Mouse (Mus musculus) limb, embryonic 15.5 days (tissue): ENCODE results near the gene Cyp11a1. TPM values are rescaled to one million over a fixed set of nuclear protein-coding genes. Genes with fewer than 3 reads are reported as not detected.

Source experiments
- ATAC-seq: fragments of 200-750 bp; cut with Nextera tagmentation; 2 replicates; pipeline ENCODE4 v1.8.0; 2017; ENCODE audit warnings: low read depth, moderate TSS enrichment; ENCODE audit not compliant: insufficient number of reproducible peaks, low FRiP score, low TSS enrichment
- H3K27ac ChIP-seq: fragments of 300-500 bp; sonication (generic); 2 replicates; pipeline ENCODE4 v1.5.1; 2015; ENCODE audit warnings: moderate library complexity, mild to moderate bottlenecking, inconsistent platforms
- H3K27me3 ChIP-seq: fragments of 300-500 bp; sonication (generic); 2 replicates; pipeline ENCODE4 v1.6.1; 2015; ENCODE audit warnings: inconsistent platforms
- H3K36me3 ChIP-seq: fragments of 300-500 bp; sonication (generic); 2 replicates; pipeline ENCODE4 v1.6.1; 2015; ENCODE audit warnings: inconsistent platforms
- H3K4me1 ChIP-seq: fragments of 300-500 bp; sonication (generic); 2 replicates; pipeline ENCODE4 v1.6.1; 2015; ENCODE audit warnings: inconsistent platforms
- H3K4me2 ChIP-seq: fragments of 300-500 bp; sonication (generic); 2 replicates; pipeline ENCODE4 v1.6.1; 2015; ENCODE audit warnings: mild to moderate bottlenecking, inconsistent platforms
- H3K4me3 ChIP-seq: fragments of 300-500 bp; sonication (generic); 2 replicates; pipeline ENCODE4 v1.5.1; 2015; ENCODE audit warnings: mild to moderate bottlenecking, inconsistent platforms
- H3K9ac ChIP-seq: fragments of 300-500 bp; sonication (generic); 2 replicates; pipeline ENCODE4 v1.6.1; 2015; ENCODE audit warnings: inconsistent platforms
- H3K9me3 ChIP-seq: fragments of 300-500 bp; sonication (generic); 2 replicates; pipeline ENCODE4 v1.6.1; 2016; ENCODE audit warnings: inconsistent platforms
- WGBS: fragments of 180-500 bp; shearing (Covaris S2); methylation state at CpG from one replicate; pipeline ENCODE4 v1.1.7; 2015; 5-methylcytosine and 5-hydroxymethylcytosine counted together
- polyA plus RNA-seq: library from polyadenylated mRNA; unstranded; fragments of >200 nt; fragmentation: Nextera tagmentation; extraction: Ambion mirVana; gene quantifications from 2 replicates; pipeline ENCODE4 v1.2.1, GENCODE M21; 2015

The Cyp11a1 gene
- polyA plus RNA-seq, 1 experiment from 2014 or later = 10.9 TPM

GRCm38 (mm10) chr9:58053544-58053943, 47.3 kb downstream of the Cyp11a1 start:
- Histone ChIP-seq H3K27ac (no peak overlapping the region), H3K9me3 (no peaks in the 10 kb centered on the region), H3K36me3 (no peaks in the 10 kb centered on the region), H3K27me3 (0 out of 2 replicates have a peak, but pooled peaks cover 6% of the 10 kb centered on the region), H3K4me2 (no peak overlapping the region), H3K4me1 (peaks cover 6% of the 10 kb centered on the region; the same call in 1 of the 2 replicates), H3K4me3 (no peak overlapping the region), H3K9ac (no peak overlapping the region)
- WGBS = 42% methylated on average over 3 of the region's 3 CpGs
- ATAC-seq = no peak

GRCm38 (mm10) chr9:58054032-58054431, 47.8 kb downstream of the Cyp11a1 start:
- Histone ChIP-seq H3K4me2 (no peak overlapping the region), H3K4me1 (peaks cover 3% of the 10 kb centered on the region; the same call in 1 of the 2 replicates), H3K9me3 (no peaks in the 10 kb centered on the region), H3K9ac (no peak overlapping the region), H3K4me3 (no peak overlapping the region), H3K27ac (no peak overlapping the region), H3K36me3 (no peaks in the 10 kb centered on the region), H3K27me3 (0 out of 2 replicates have a peak, but pooled peaks cover 6% of the 10 kb centered on the region)
- ATAC-seq = no peak
- WGBS = 100% methylated on average over 1 of the region's 1 CpGs

GRCm38 (mm10) chr9:58055666-58056065, 49.5 kb downstream of the Cyp11a1 start:
- H3K27me3 ChIP-seq = peaks cover 1% of the 10 kb centered on the region; the same call in 1 of the 2 replicates
- H3K4me1 ChIP-seq = peaks cover 4% of the 10 kb centered on the region; the same call in 1 of the 2 replicates
- 0 out of 2 replicates have a peak, but pooled peaks have one; percentile 41 for ATAC-seq
- no peaks in the 10 kb centered on the region for H3K36me3 ChIP-seq
- no peaks in the 10 kb centered on the region for H3K9me3 ChIP-seq
- no peak overlapping the region for H3K9ac ChIP-seq
- 54% methylated on average over 5 of the region's 5 CpGs for WGBS
- H3K4me3 ChIP-seq = no peak overlapping the region
- no peak overlapping the region for H3K4me2 ChIP-seq
- no peak overlapping the region for H3K27ac ChIP-seq

- Histone ChIP-seq H3K27me3 (peaks cover 36% of the 10 kb centered on the region), H3K9ac (no peak overlapping the region), H3K36me3 (no peaks in the 10 kb centered on the region), H3K4me2 (no peak overlapping the region), H3K9me3 (no peaks in the 10 kb centered on the region), H3K4me1 (peaks cover 6% of the 10 kb centered on the region; the same call in 1 of the 2 replicates), H3K27ac (no peak overlapping the region), H3K4me3 (no peak overlapping the region)
- 37% methylated on average over 1 of the region's 1 CpGs for WGBS
- ATAC-seq = no peak
Observed at GRCm38 (mm10) chr9:58059920-58060319, 53.7 kb downstream of the Cyp11a1 start.

GRCm38 (mm10) chr9:58060677-58061667, 54.8 kb downstream of the Cyp11a1 start:
- Histone ChIP-seq H3K4me3 (no peak overlapping the region), H3K4me2 (no peak overlapping the region), H3K36me3 (no peaks in the 10 kb centered on the region), H3K9ac (no peak overlapping the region), H3K9me3 (no peaks in the 10 kb centered on the region), H3K27me3 (peaks cover 36% of the 10 kb centered on the region), H3K4me1 (peaks cover 11% of the 10 kb centered on the region), H3K27ac (no peak overlapping the region)
- WGBS = 13% methylated on average over 23 of the region's 23 CpGs
- ATAC-seq = no peak

DNA sequence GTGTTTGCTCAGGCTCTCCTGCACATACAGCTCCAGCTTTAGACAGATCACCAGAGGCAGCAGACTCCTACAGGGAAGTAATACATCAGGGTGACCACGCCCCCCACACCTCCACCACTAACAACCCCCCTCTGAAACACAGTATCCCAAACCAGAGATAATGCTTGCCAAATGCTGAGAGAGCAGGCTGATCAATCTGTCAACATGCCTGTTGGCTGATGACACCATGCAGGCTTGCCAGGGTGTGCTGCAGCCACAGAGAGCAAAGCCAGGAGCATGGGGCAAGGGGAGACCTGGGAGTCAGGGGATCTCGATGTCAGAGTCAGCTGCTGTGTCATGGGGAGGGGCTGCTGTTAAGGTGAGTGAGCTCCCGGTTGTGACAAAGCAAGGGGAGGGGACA, 57.3 kb downstream of the Cyp11a1 start, which contains the start of gene Stra6:
TSS of gene Stra6 (plus strand) at position 258 of the 400 bp plus-strand sequence.
- 12% methylated on average over 3 of the region's 3 CpGs for WGBS
- Histone ChIP-seq H3K9me3 (no peaks in the 10 kb centered on the region), H3K36me3 (no peaks in the 10 kb centered on the region), H3K27me3 (peaks cover 36% of the 10 kb centered on the region), H3K4me2 (no peak within 1 kb of the TSS), H3K27ac (no peak within 1 kb of the TSS), H3K4me1 (peaks cover 28% of the 10 kb centered on the region), H3K9ac (no peak within 1 kb of the TSS), H3K4me3 (no peak within 1 kb of the TSS)
- ATAC-seq = no peak

DNA sequence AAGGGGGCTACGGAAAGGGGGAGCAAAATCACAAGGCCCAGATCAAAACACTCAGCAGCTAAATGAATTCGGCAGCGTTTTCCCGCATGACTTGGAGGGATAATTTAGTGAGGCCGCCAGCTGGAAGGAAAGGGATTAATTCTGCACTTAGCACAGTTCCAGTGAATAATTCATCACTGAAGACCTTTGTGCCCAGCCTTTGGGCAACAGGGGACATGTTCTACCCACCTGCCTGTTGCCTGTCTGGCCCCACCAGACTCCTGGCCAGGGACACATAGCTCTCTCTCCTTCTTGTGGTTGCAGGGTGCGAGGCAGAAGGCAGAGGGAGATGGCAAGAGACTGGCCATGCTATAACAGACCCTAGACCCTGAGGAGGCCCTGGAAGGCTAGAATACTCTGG, 59.3 kb downstream of the Cyp11a1 start:
- Histone ChIP-seq H3K9ac (no peak overlapping the region), H3K9me3 (no peaks in the 10 kb centered on the region), H3K27ac (no peak overlapping the region), H3K36me3 (no peaks in the 10 kb centered on the region), H3K4me2 (no peak overlapping the region), H3K27me3 (peaks cover 36% of the 10 kb centered on the region), H3K4me1 (peaks cover 28% of the 10 kb centered on the region), H3K4me3 (no peak overlapping the region)
- 21% methylated on average over 6 of the region's 6 CpGs for WGBS
- ATAC-seq = no peak

- ATAC-seq = no peak
- no peak overlapping the region for H3K4me2 ChIP-seq
- 57% methylated on average over 6 of the region's 6 CpGs for WGBS
Observed at GRCm38 (mm10) chr9:58065977-58066730, 59.9 kb downstream of the Cyp11a1 start.

GRCm38 (mm10) chr9:58066731-58067095, 60.5 kb downstream of the Cyp11a1 start:
- no peak overlapping the region for H3K4me2 ChIP-seq
- 51% methylated on average over 6 of the region's 6 CpGs for WGBS

More at GRCm38 (mm10) chr9:58065977-58066730, 59.9 kb downstream of the Cyp11a1 start:
- peaks cover 30% of the 10 kb centered on the region for H3K27me3 ChIP-seq
- H3K9me3 ChIP-seq = no peaks in the 10 kb centered on the region
- H3K36me3 ChIP-seq = no peaks in the 10 kb centered on the region
- peaks cover 22% of the 10 kb centered on the region for H3K4me1 ChIP-seq
- H3K9ac ChIP-seq = no peak overlapping the region
- 0 out of 2 replicates have a peak overlapping the region, but pooled peaks have one; percentile 1 for H3K27ac ChIP-seq
- no peak overlapping the region for H3K4me3 ChIP-seq

GRCm38 (mm10) chr9:58067546-58067945, 61.3 kb downstream of the Cyp11a1 start:
- Histone ChIP-seq H3K9me3 (no peaks in the 10 kb centered on the region), H3K4me1 (peaks cover 22% of the 10 kb centered on the region), H3K4me2 (no peak overlapping the region), H3K36me3 (no peaks in the 10 kb centered on the region), H3K27me3 (peaks cover 19% of the 10 kb centered on the region), H3K9ac (no peak overlapping the region), H3K27ac (no peak overlapping the region), H3K4me3 (no peak overlapping the region)
- ATAC-seq = no peak
- WGBS = 83% methylated on average over 3 of the region's 3 CpGs

More at GRCm38 (mm10) chr9:58066731-58067095, 60.5 kb downstream of the Cyp11a1 start:
- Histone ChIP-seq H3K27me3 (peaks cover 25% of the 10 kb centered on the region), H3K27ac (no peak overlapping the region), H3K4me1 (peaks cover 22% of the 10 kb centered on the region), H3K4me3 (no peak overlapping the region), H3K9ac (no peak overlapping the region), H3K36me3 (no peaks in the 10 kb centered on the region), H3K9me3 (no peaks in the 10 kb centered on the region)
- ATAC-seq = no peak

DNA sequence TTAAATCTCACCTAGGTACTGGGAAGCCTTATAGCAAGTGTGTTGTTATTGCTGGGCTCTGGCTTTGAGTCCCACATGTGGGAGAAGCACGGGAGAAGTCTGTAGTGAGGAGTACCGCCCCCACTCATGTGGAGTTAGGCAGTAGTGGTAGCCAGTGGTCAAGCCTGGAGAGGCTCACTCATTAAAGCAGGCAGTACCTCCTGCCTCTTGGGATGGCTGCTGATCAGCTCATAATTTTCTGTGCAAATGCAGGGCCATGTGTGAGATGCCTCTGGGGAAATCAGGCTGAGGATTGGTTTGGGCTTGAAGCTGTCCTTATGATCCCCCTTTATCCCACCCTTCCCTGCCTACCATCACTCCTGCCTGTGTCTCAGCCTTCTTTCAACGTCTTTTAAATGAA, 68.3 kb downstream of the Cyp11a1 start:
- Histone ChIP-seq H3K4me3 (no peak overlapping the region), H3K9ac (no peak overlapping the region), H3K4me2 (no peak overlapping the region), H3K27ac (no peak overlapping the region), H3K36me3 (no peaks in the 10 kb centered on the region), H3K9me3 (no peaks in the 10 kb centered on the region), H3K4me1 (no peaks in the 10 kb centered on the region), H3K27me3 (peaks cover 8% of the 10 kb centered on the region; the same call in 1 of the 2 replicates)
- ATAC-seq = no peak
- 30% methylated on average over 3 of the region's 3 CpGs for WGBS
